Mouse (Mus musculus) midbrain, embryonic 13.5 days (tissue): ENCODE data around the gene Pigw. TPM values are rescaled to one million over a fixed set of nuclear protein-coding genes. Genes with fewer than 3 reads are reported as not detected.
"Not testable (repeated sequence)": the region's sequence is repeated elsewhere in the genome, so short reads cannot be mapped to it uniquely, and the experiment has no call there.

Experiments used
- ATAC-seq: fragments of 200-750 bp; cut with Nextera tagmentation; 2 replicates; pipeline ENCODE4 v1.8.0; 2017; ENCODE audit warnings: mild to moderate bottlenecking, moderate TSS enrichment, moderate library complexity
- H3K27ac ChIP-seq: fragments of 300-500 bp; sonication (generic); 2 replicates; pipeline ENCODE4 v1.5.1; 2015; ENCODE audit warnings: inconsistent platforms, mild to moderate bottlenecking, moderate library complexity
- H3K27me3 ChIP-seq: fragments of 300-500 bp; sonication (generic); 2 replicates; pipeline ENCODE4 v1.6.1; 2015; ENCODE audit warnings: mild to moderate bottlenecking, inconsistent platforms
- H3K36me3 ChIP-seq: fragments of 300-500 bp; sonication (generic); 2 replicates; pipeline ENCODE4 v1.6.1; 2015; ENCODE audit warnings: mild to moderate bottlenecking, inconsistent platforms
- H3K4me1 ChIP-seq: fragments of 300-500 bp; sonication (generic); replicated peaks from 2 replicates; pipeline ENCODE4 v1.6.1; 2015; ENCODE audit warnings: inconsistent platforms
- H3K4me2 ChIP-seq: fragments of 300-500 bp; sonication (generic); replicated peaks from 2 replicates; pipeline ENCODE4 v1.6.1; 2015; ENCODE audit warnings: moderate library complexity, mild to moderate bottlenecking, inconsistent platforms
- H3K4me3 ChIP-seq: fragments of 300-500 bp; sonication (generic); replicated peaks from 2 replicates; pipeline ENCODE4 v1.5.1; 2015; ENCODE audit warnings: mild to moderate bottlenecking, inconsistent platforms
- H3K9ac ChIP-seq: fragments of 300-500 bp; sonication (generic); replicated peaks from 2 replicates; pipeline ENCODE4 v1.6.1; 2015; ENCODE audit warnings: mild to moderate bottlenecking, inconsistent platforms
- H3K9me3 ChIP-seq: fragments of 300-500 bp; sonication (generic); 2 replicates; pipeline ENCODE4 v1.6.1; 2016; ENCODE audit warnings: mild to moderate bottlenecking, inconsistent platforms
- WGBS: fragments of 180-500 bp; shearing (Covaris S2); methylation state at CpG from one replicate; pipeline ENCODE4 v1.1.7; 2015; 5-methylcytosine and 5-hydroxymethylcytosine counted together
- polyA plus RNA-seq: library from polyadenylated mRNA; unstranded; fragments of >200 nt; fragmentation: Nextera tagmentation; extraction: Ambion mirVana; gene quantifications from 2 replicates; pipeline ENCODE4 v1.2.1, GENCODE M21; 2015

Pigw gene
- polyA plus RNA-seq, 1 experiment from 2014 or later, result 3.1 TPM

- no peak overlapping the region for H3K4me2 ChIP-seq
- no peak overlapping the region for H3K27ac ChIP-seq
- H3K9me3 ChIP-seq, result no peaks in the 10 kb centered on the region
- H3K9ac ChIP-seq, result no peak overlapping the region
- 91% methylated on average over 13 of the region's 15 CpGs for WGBS
- no peaks in the 10 kb centered on the region for H3K27me3 ChIP-seq
- H3K4me1 ChIP-seq, result no peaks in the 10 kb centered on the region
- H3K4me3 ChIP-seq, result no peak overlapping the region
- no peak for ATAC-seq
- H3K36me3 ChIP-seq, result peaks cover 77% of the 10 kb centered on the region
Observed at GRCm38 (mm10) chr11:84893113-84893512, 13.0 kb upstream of the Pigw start.

- H3K4me2 ChIP-seq, result no peak overlapping the region
- no peak overlapping the region for H3K4me3 ChIP-seq
- peaks cover 75% of the 10 kb centered on the region for H3K36me3 ChIP-seq
- no peak overlapping the region for H3K9ac ChIP-seq
- ATAC-seq, result no peak
- no peaks in the 10 kb centered on the region for H3K27me3 ChIP-seq
- H3K4me1 ChIP-seq, result no peaks in the 10 kb centered on the region
- no peak overlapping the region for H3K27ac ChIP-seq
- 90% methylated on average over 7 of the region's 7 CpGs for WGBS
- no peaks in the 10 kb centered on the region for H3K9me3 ChIP-seq
Observed at GRCm38 (mm10) chr11:84891705-84892104, 11.6 kb upstream of the Pigw start.

GRCm38 (mm10) chr11:84889492-84889891 lies 9.4 kb upstream of the Pigw start:
- no peak overlapping the region for H3K27ac ChIP-seq
- ATAC-seq, result no peak
- H3K4me3 ChIP-seq, result no peak overlapping the region
- H3K27me3 ChIP-seq, result no peaks in the 10 kb centered on the region
- H3K9ac ChIP-seq, result no peak overlapping the region
- no peak overlapping the region for H3K4me2 ChIP-seq
- peaks cover 74% of the 10 kb centered on the region for H3K36me3 ChIP-seq
- 100% methylated on average over 2 of the region's 2 CpGs for WGBS
- H3K4me1 ChIP-seq, result no peaks in the 10 kb centered on the region
- no peaks in the 10 kb centered on the region for H3K9me3 ChIP-seq

DNA sequence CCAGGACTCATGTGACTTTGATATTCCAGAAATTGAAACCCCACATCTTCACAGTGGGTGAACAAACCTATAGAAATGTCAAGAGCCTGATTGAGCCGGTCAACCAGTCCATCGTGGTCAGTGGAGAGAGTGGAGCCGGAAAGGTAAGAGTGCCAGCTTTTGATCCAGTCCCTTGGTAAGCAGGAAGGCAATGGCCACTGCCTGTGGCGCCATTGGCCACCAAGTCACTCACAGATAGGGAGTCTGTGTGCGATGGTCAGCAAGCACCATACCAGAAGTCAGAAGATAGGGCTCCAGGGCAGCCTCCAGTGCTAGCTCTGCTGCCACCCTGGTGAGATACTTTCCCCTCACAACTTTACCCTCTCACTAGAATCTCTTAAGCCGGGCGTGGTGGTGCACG lies 7.9 kb upstream of the Pigw start:
- Histone ChIP-seq H3K27me3 (no peaks in the 10 kb centered on the region), H3K4me3 (no peak overlapping the region), H3K9ac (no peak overlapping the region), H3K9me3 (no peaks in the 10 kb centered on the region), H3K27ac (no peak overlapping the region), H3K36me3 (peaks cover 77% of the 10 kb centered on the region), H3K4me2 (no peak overlapping the region), H3K4me1 (no peaks in the 10 kb centered on the region)
- no peak for ATAC-seq
- 97% methylated on average over 8 of the region's 8 CpGs for WGBS

DNA sequence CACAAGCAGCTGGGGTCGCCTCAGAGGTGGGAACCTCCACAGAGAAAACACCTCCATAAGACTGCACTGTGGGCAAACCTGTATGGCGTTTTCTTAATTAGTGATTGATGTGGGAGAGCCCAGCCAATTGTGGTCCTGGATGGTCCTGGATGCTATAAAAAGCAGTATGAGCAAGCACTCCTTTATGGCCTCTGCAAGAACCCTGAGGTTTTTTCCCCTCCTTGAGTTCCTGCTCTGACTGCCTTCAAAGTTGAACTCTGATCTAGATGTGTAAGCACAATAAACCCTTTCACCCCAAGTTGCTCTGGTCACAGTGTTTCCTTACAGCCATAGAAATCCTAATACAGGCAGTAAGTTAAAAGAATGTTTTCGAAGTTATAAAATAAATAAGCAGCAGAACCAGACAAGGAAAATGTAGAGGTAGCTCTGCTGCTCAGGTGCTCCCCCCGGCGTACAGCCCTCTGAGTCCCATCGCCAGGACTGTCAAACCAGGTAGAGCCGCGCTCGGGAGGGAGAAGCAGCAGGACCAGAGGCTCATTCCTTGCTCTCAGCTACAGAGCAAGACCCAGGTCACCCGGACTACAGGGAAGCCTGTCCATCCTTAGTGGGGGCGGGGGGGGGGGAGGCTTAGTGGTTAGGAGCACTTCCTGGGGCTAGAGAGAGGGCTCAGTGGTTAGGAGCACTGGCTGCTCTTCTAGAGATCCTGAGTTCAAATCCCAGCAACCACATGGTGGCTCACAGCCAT lies 6.9 kb upstream of the Pigw start:
- no peak overlapping the region for H3K9ac ChIP-seq
- H3K4me2 ChIP-seq, result no peak overlapping the region
- no peaks in the 10 kb centered on the region for H3K4me1 ChIP-seq
- no peaks in the 10 kb centered on the region for H3K27me3 ChIP-seq
- peaks cover 68% of the 10 kb centered on the region for H3K36me3 ChIP-seq
- WGBS, result 95% methylated on average over 11 of the region's 11 CpGs
- H3K27ac ChIP-seq, result no peak overlapping the region
- ATAC-seq, result no peak
- no peaks in the 10 kb centered on the region for H3K9me3 ChIP-seq
- no peak overlapping the region for H3K4me3 ChIP-seq

- H3K4me2 ChIP-seq, result no peak overlapping the region
- ATAC-seq, result no peak
- H3K9ac ChIP-seq, result no peak overlapping the region
- no peaks in the 10 kb centered on the region for H3K27me3 ChIP-seq
- H3K27ac ChIP-seq, result no peak overlapping the region
- H3K4me1 ChIP-seq, result peaks cover 5% of the 10 kb centered on the region
- WGBS, result 94% methylated on average over 5 of the region's 5 CpGs
- H3K36me3 ChIP-seq, result peaks cover 62% of the 10 kb centered on the region
- H3K9me3 ChIP-seq, result no peaks in the 10 kb centered on the region
- no peak overlapping the region for H3K4me3 ChIP-seq
Observed at GRCm38 (mm10) chr11:84886236-84886635, 6.2 kb upstream of the Pigw start.

GRCm38 (mm10) chr11:84885238-84885637 lies 5.2 kb upstream of the Pigw start:
- H3K9ac ChIP-seq, result no peak overlapping the region
- 88% methylated on average over 4 of the region's 4 CpGs for WGBS
- no peak overlapping the region for H3K4me2 ChIP-seq
- peaks cover 59% of the 10 kb centered on the region for H3K36me3 ChIP-seq
- H3K4me3 ChIP-seq, result no peak overlapping the region
- no peak overlapping the region for H3K27ac ChIP-seq
- peaks cover 13% of the 10 kb centered on the region for H3K4me1 ChIP-seq
- no peaks in the 10 kb centered on the region for H3K27me3 ChIP-seq
- no peaks in the 10 kb centered on the region for H3K9me3 ChIP-seq
- no peak for ATAC-seq

- Histone ChIP-seq H3K9me3 (no peaks in the 10 kb centered on the region), H3K36me3 (peaks cover 39% of the 10 kb centered on the region), H3K9ac (no peak overlapping the region), H3K27ac (no peak overlapping the region), H3K4me1 (peaks cover 22% of the 10 kb centered on the region), H3K4me2 (no peak overlapping the region), H3K27me3 (no peaks in the 10 kb centered on the region), H3K4me3 (no peak overlapping the region)
- no peak for ATAC-seq
- 95% methylated on average over 7 of the region's 7 CpGs for WGBS
Observed at GRCm38 (mm10) chr11:84882346-84882745, 2.3 kb upstream of the Pigw start.

GRCm38 (mm10) chr11:84880971-84881370 lies 886 bp upstream of the Pigw start:
- 64% methylated on average over 9 of the region's 9 CpGs for WGBS
- Histone ChIP-seq H3K36me3 (peaks cover 26% of the 10 kb centered on the region), H3K9me3 (no peaks in the 10 kb centered on the region), H3K4me2 (peak overlapping the region; percentile 87), H3K27me3 (no peaks in the 10 kb centered on the region), H3K4me1 (peaks cover 22% of the 10 kb centered on the region), H3K27ac (peak overlapping the region; percentile 87), H3K9ac (peak overlapping the region; percentile 82), H3K4me3 (peak overlapping the region; percentile 90)
- no peak; the same call in 1 of the 2 replicates for ATAC-seq

DNA sequence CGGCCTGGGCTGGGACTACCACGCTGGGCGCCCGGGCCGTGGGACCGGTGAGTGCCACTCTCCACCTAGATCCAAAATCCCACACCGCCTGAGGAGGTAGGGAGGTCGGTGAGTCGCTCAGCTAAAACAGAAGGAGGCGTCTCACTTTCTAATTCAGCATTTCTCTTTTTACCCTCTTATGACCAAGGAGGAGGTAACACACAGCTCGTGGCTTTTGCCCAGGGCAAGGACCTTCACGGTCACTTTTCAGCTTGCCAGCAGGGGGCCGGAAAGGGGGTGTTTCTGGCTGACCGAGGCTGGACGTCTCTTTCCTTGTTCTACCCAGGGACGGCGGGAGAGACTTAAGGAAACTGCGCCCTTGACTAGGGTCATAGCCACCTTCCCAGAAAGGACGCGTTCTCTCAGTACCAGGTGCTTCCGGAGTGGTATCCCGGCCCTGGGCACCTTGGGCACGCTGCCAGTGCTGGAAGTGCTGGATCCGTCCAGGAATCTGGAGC lies 428 bp upstream of the Pigw start:
- WGBS, result under 1% methylated on average over 24 of the region's 24 CpGs
- Histone ChIP-seq H3K4me1 (peaks cover 22% of the 10 kb centered on the region), H3K9me3 (no peaks in the 10 kb centered on the region), H3K4me3 (peak overlapping the region; percentile 90), H3K9ac (peak overlapping the region; percentile 82), H3K4me2 (peak overlapping the region; percentile 87), H3K27ac (peak overlapping the region; percentile 87), H3K27me3 (no peaks in the 10 kb centered on the region), H3K36me3 (peaks cover 23% of the 10 kb centered on the region)
- ATAC-seq, result peak; percentile 56; the same call in 1 of the 2 replicates

DNA sequence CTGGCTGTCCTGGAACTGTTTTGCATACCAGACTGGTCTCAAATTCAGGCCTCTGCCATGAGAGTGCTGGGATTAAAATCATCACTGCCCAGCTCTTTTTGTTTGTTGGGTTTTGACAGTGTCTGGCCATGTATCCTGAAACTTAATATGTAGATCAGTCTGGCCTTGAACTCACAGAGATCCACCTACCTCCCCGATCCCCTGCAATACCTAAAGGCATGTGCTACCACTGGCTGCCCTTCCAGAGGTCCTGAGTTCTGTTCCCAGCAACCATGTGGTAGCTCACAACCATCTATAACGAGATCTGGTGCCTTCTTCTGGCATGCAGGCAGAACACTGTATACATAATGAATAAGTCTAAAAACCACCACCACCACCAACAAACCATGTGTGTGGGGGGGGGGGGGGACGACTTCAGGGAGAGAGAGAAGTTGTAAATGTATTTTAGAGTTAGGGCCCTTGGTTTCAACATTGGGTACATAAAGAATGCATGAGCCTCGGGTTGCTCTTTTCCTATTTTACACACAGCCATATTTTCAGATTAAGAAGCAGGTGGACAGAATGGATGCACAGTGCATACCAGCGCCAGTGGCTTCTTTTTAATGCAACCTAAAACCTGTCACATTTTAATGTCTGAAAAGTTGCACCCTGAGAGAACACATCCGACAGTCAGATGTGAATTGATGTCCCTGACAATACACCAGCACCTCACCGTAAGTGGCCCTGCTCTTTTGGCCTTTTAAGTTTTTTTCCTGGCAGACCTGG lies 896 bp downstream of the Pigw start:
- Histone ChIP-seq H3K4me1 (peaks cover 22% of the 10 kb centered on the region), H3K4me3 (peak overlapping the region; percentile 90), H3K36me3 (peaks cover 11% of the 10 kb centered on the region), H3K27ac (peak overlapping the region; percentile 87; the same call in 1 of the 2 replicates), H3K9me3 (no peaks in the 10 kb centered on the region), H3K9ac (peak overlapping the region; percentile 82), H3K4me2 (peak overlapping the region; percentile 87), H3K27me3 (no peaks in the 10 kb centered on the region)
- no peak for ATAC-seq
- WGBS, result 27% methylated on average over 7 of the region's 7 CpGs

DNA sequence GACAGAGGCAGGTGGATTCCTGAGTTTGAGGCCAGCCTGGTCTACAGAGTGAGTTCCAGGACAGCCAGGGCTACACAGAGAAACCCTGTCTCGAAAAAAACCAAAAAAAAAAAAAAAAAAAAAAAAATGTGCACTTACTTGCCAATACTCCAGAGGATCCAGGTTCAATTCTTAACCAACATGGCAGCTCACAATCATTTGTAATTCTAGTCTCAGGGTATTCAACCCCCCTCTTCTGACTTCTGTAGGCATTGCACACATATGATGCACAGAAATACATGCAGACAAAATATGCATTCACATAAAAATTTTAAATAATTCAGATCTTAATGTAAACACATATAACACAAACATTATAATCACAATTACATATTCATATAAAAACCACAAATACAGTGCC lies 4.1 kb downstream of the Pigw start:
- H3K9me3 ChIP-seq, H3K27ac ChIP-seq, H3K4me3 ChIP-seq, H3K36me3 ChIP-seq, H3K9ac ChIP-seq, H3K4me2 ChIP-seq, ATAC-seq, H3K27me3 ChIP-seq: not testable (repeated sequence)
- WGBS, result 63% methylated on average over 1 of the region's 1 CpGs
- peaks cover 20% of the 10 kb centered on the region for H3K4me1 ChIP-seq
